Mouse (Mus musculus): ENCODE data around the gene Hdac1. TPM values are rescaled to one million over a fixed set of nuclear protein-coding genes. Genes with fewer than 3 reads are reported as not detected.
"Not testable (repeated sequence)": the region's sequence is repeated elsewhere in the genome, so short reads cannot be mapped to it uniquely, and the experiment has no call there.

Hdac1 gene
- polyA plus RNA-seq, 1 experiment from 2014 or later, result 59.7 TPM

GRCm38 (mm10) chr4:129544106-129544505 is 1.6 kb upstream of the Hdac1 start:
- ATAC-seq (no peak), DNase-seq (ENCODE audit: low read depth, low spot score) (no peak)
- TF ChIP-seq CTCF (IDR thresholded peaks at IDR 0.05), result no peak
- in situ Hi-C loops (cut with MboI; ENCODE audit: low pct_unique_long_range_greater_than_20kb), result loop anchor here (5.0 kb wide), 1 partner anchor 43 kb away; no protein-coding TSS in a partner anchor
- POLR2A ChIA-PET, result no interaction called here
- H3K27me3 ChIP-seq, result no peaks in the 10 kb centered on the region
- CTCF ChIA-PET, result no interaction called here

- no peaks in the 10 kb centered on the region for H3K27me3 ChIP-seq
- in situ Hi-C loops (cut with MboI; ENCODE audit: low pct_unique_long_range_greater_than_20kb), result loop anchor here (5.0 kb wide), 1 partner anchor 45 kb away; no protein-coding TSS in a partner anchor
- DNase-seq (ENCODE audit: low read depth, low spot score) (no peak), ATAC-seq (peak; percentile 10)
- POLR2A ChIA-PET, result interaction anchor here (1.0 to 1.2 kb wide), 2 partner anchors 13 to 35 kb away, joined by 3 to 4 read pairs; no protein-coding TSS in a partner anchor
- TF ChIP-seq CTCF (IDR thresholded peaks at IDR 0.05), result peak; percentile 56
- CTCF ChIA-PET, result interaction anchor here (1.0 to 1.4 kb wide), 3 partner anchors 9 to 66 kb away, joined by 3 to 4 read pairs (median 3); no protein-coding TSS in a partner anchor
These were observed 483 bp downstream of the Hdac1 start for GRCm38 (mm10) chr4:129541868-129542591.

GRCm38 (mm10) chr4:129540012-129540411 is 2.5 kb downstream of the Hdac1 start:
- peak; percentile 47 for TF ChIP-seq CTCF (IDR thresholded peaks at IDR 0.05)
- in situ Hi-C loops (cut with MboI; ENCODE audit: low pct_unique_long_range_greater_than_20kb), result loop anchor here (5.0 kb wide), 1 partner anchor 47 kb away; no protein-coding TSS in a partner anchor
- ChIA-PET CTCF (no interaction called here), POLR2A (no interaction called here)
- ATAC-seq (no peak), DNase-seq (ENCODE audit: low read depth, low spot score) (no peak)
- H3K27me3 ChIP-seq, result no peaks in the 10 kb centered on the region

- in situ Hi-C loops (cut with MboI; ENCODE audit: low pct_unique_long_range_greater_than_20kb); DNase-seq (ENCODE audit: low read depth, low spot score); ATAC-seq; CTCF ChIA-PET; POLR2A ChIA-PET; H3K27me3 ChIP-seq: not testable (repeated sequence)
These were observed 13.6 kb downstream of the Hdac1 start for GRCm38 (mm10) chr4:129528901-129529300.

- CTCF ChIA-PET, result no interaction called here
- in situ Hi-C loops (cut with MboI; ENCODE audit: low pct_unique_long_range_greater_than_20kb), result no loop called here
- TF ChIP-seq CTCF (IDR thresholded peaks at IDR 0.05), result no peak
- ATAC-seq (no peak), DNase-seq (ENCODE audit: low read depth, low spot score) (no peak)
- POLR2A ChIA-PET, result no interaction called here
- H3K27me3 ChIP-seq, result no peaks in the 10 kb centered on the region
These were observed 16.6 kb downstream of the Hdac1 start for GRCm38 (mm10) chr4:129525889-129526288.

GRCm38 (mm10) chr4:129525338-129525737 is 17.2 kb downstream of the Hdac1 start:
- in situ Hi-C loops (cut with MboI; ENCODE audit: low pct_unique_long_range_greater_than_20kb), result no loop called here
- POLR2A ChIA-PET, result no interaction called here
- CTCF ChIA-PET, result no interaction called here
- DNase-seq (ENCODE audit: low read depth, low spot score) (no peak), ATAC-seq (no peak)
- no peaks in the 10 kb centered on the region for H3K27me3 ChIP-seq
- TF ChIP-seq CTCF (IDR thresholded peaks at IDR 0.05), result no peak

GRCm38 (mm10) chr4:129518519-129518918 is 24.0 kb downstream of the Hdac1 start:
- in situ Hi-C loops (cut with MboI; ENCODE audit: low pct_unique_long_range_greater_than_20kb), result no loop called here
- no peak for DNase-seq (ENCODE audit: low read depth, low spot score)
- no peak for ATAC-seq
- ChIA-PET POLR2A (no interaction called here), CTCF (interaction anchor here (1.8 kb wide), 1 partner anchor 9 kb away, joined by 3 read pairs; no protein-coding TSS in a partner anchor)
- no peaks in the 10 kb centered on the region for H3K27me3 ChIP-seq
- no peak for TF ChIP-seq CTCF (IDR thresholded peaks at IDR 0.05)

GRCm38 (mm10) chr4:129516925-129517324 is 25.6 kb downstream of the Hdac1 start:
- ChIA-PET CTCF (interaction anchor here (1.8 kb wide), 1 partner anchor 11 kb away, joined by 3 read pairs; no protein-coding TSS in a partner anchor), POLR2A (no interaction called here)
- DNase-seq (ENCODE audit: low read depth, low spot score) (no peak), ATAC-seq (no peak)
- no peak for TF ChIP-seq CTCF (IDR thresholded peaks at IDR 0.05)
- in situ Hi-C loops (cut with MboI; ENCODE audit: low pct_unique_long_range_greater_than_20kb), result no loop called here
- H3K27me3 ChIP-seq, result no peaks in the 10 kb centered on the region

- no peak for DNase-seq (ENCODE audit: low read depth, low spot score)
- POLR2A ChIA-PET, result no interaction called here
- in situ Hi-C loops (cut with MboI; ENCODE audit: low pct_unique_long_range_greater_than_20kb), result no loop called here
- CTCF ChIA-PET, result no interaction called here
- peak; percentile 68 for ATAC-seq
- no peak for TF ChIP-seq CTCF (IDR thresholded peaks at IDR 0.05)
- no peaks in the 10 kb centered on the region for H3K27me3 ChIP-seq
These were observed 28.1 kb downstream of the Hdac1 start for GRCm38 (mm10) chr4:129514300-129514898.

GRCm38 (mm10) chr4:129513891-129514290 is 28.6 kb downstream of the Hdac1 start:
- in situ Hi-C loops (cut with MboI; ENCODE audit: low pct_unique_long_range_greater_than_20kb), result no loop called here
- no peak for TF ChIP-seq CTCF (IDR thresholded peaks at IDR 0.05)
- no peaks in the 10 kb centered on the region for H3K27me3 ChIP-seq
- ATAC-seq (peak; percentile 14), DNase-seq (ENCODE audit: low read depth, low spot score) (no peak)
- POLR2A ChIA-PET, result interaction anchor here (1.9 kb wide), 1 partner anchor 52 kb away, joined by 5 read pairs; the partner anchor contains the start of gene Bsdc1
- CTCF ChIA-PET, result no interaction called here
